Mouse (Mus musculus) frontal cortex, postnatal 36 days (tissue): Measurements from ENCODE around the gene Ifna2.
A peak's percentile ranks its signal among the peaks of the same experiment; 100 is the strongest.

Experiments
- DNase-seq, 2 experiments: peaks; one replicate each; pipeline ENCODE4 v3.0.0; 2022; ENCODE audit warnings: low spot score in 2 of 2

Ifna2 gene

DNA sequence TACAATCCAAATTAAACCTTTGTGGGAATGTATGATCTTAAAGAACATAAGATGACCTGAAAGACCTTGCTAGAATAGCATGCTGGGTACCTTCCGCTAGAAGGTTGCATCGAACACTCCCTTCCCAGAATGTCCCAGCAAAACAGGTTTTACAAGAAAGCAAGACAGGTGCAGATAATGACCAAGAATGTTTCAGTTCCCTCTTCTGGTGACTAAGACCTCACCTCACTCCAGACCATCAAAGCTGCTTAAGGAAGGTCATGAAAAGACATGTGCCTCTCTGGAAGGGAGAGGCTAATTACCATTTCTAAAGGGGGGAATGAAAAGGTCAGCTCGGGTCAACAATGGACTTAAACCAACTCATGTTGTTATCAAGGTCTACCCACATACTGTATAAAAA is 30.1 kb downstream of the Ifna2 start:
- DNase-seq = no peak

GRCm38 (mm10) chr4:88644359-88644758 is 39.4 kb downstream of the Ifna2 start, which contains the start of gene Ifna13:
Gene Ifna13, minus strand, starts transcription at chr4:88644459.
- no peak for DNase-seq

DNA sequence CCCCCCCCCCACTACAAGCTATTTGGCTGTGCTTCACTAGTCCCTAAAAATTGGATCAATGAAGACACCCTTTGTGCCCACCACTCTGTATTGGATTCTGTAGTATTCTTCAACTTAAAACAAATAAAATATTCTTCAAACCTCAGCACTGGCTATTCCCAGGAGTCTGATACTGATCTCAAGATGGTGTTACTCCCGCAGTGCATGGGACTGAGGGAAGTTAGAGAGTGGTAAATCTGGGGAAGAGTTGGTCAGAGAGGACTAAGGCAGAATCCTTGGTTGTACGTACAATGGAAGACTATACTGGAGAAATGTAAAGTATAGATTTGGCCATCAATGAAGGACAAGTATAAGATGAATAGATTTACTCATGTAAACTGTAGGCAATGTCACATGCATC is 41.2 kb downstream of the Ifna2 start:
- DNase-seq = no peak

GRCm38 (mm10) chr4:88641077-88641831 is 42.5 kb downstream of the Ifna2 start:
- peak; percentile 83 to 86 for DNase-seq

- DNase-seq = no peak
Measured at GRCm38 (mm10) chr4:88640704-88641076, 43.0 kb downstream of the Ifna2 start.

- DNase-seq = no peak
Measured at GRCm38 (mm10) chr4:88634311-88634710, 49.4 kb downstream of the Ifna2 start, which contains the start of gene C87499. Gene C87499, minus strand, starts transcription at chr4:88634411.
